Mouse (Mus musculus): ENCODE measurements at regions not wholly inside any gene's neighbourhood (a gene's known extent, or its start where the extent isn't known, plus 50 kb on each side); places are given as distances from the start of the nearest gene placed in this dataset.

DNA sequence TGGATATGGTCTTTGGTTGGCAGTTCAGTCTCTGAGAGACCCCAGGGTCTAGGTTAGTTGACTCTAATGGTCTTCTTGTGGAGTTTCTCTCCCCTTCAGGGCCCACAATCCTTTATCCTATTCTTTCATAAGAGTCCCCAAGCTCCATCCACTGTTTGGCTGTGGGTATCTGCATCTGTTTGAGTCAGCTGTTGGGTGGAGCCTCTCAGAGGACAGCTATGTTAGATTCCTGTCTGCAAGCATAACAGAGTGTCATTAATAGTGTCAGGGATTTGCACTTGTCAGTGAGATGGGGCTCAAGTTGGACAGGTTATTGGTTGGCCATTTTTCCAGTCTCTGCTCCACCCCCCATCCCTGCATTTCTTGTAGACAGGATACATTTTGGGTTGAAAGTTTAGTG lies 306.9 kb upstream of the Eif4g2 start:
- no peak for ATAC-seq (replicated peaks; ENCODE audit: low FRiP score)
- Histone ChIP-seq H3K4me1 (replicated peaks; ENCODE audit: control insufficient read depth, insufficient read depth, low read length) (no peaks in the 10 kb centered on the region), H3K4me3 (ENCODE audit: low read depth, low read length) (no peak overlapping the region), H3K36me3 (ENCODE audit: control insufficient read depth, insufficient read depth, low read length) (no peaks in the 10 kb centered on the region), H3K9ac (ENCODE audit: low read length) (no peak overlapping the region), H3K27me3 (ENCODE audit: control insufficient read depth, insufficient read depth, low read length) (no peaks in the 10 kb centered on the region), H3K9me3 (ENCODE audit: control insufficient read depth, low read length) (no peaks in the 10 kb centered on the region), H3K4me2 (ENCODE audit: low read depth, low read length, severe bottlenecking) (no peak overlapping the region), H3K27ac (ENCODE audit: low read depth, low read length) (no peak overlapping the region)
- no peak for DNase-seq (ENCODE audit: low spot score)

DNA sequence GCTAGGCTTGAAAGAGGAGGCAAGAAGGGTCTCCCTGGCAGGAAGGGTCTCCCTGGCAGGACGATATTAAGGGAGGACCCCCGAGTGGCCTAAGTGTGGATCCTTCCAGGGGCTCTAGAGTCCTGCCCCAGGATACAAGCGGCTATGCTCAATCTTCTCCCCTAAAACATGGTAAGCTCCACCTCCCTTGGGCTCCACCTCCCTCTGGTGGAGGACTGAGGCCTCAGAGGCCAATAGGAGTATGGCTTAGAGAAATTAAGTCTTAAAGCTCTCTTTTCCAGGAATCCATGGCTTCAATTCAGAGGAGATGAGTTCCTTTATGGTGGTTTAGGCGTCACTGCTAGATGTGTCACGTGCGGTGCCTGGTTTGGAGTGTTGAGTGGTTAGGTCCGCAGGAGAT lies 291.7 kb upstream of the Eif4g2 start:
- ATAC-seq (replicated peaks; ENCODE audit: low FRiP score): no peak
- 86% methylated on average over 7 of the region's 7 CpGs for WGBS

DNA sequence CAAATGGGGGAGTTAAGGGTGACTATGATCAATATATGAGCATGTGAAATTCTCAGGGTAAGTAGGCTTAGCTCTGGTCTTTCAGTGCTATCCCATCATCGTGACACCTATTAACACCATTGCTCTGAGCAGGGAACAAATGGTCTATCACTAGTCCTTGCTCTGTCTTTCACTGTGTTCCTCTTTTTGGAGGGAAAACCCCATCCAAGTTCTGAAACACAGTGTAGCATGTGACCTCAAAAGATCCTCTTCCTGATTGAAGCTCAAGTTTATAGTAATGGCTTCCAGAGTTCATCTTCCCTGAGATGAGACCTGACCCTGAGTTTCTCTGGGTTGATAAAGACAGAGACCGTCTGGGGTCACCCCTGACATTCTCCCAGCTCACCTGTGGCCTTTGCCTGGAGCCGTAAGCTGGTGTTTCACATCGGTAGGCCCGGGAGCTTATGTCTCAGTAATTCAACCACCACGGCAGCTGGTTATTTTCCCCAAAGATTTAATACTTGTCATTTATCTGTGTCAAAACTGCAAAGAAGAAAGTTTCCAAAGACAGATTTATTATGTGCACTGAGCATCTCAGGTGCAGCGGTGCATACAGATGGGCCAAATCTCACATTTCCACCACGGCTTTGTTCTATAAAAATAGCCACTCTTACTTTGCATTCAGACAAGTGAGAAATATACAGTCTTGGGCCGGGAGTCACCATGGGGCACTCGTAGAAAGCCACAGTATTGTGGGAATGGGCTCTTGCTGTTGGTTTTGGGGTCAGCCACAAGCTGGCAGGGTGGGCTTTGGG lies 290.7 kb upstream of the Eif4g2 start:
- no peaks in the 10 kb centered on the region for H3K36me3 ChIP-seq (ENCODE audit: control insufficient read depth, insufficient read depth, low read length)
- H3K4me3 ChIP-seq (ENCODE audit: low read depth, low read length): no peak overlapping the region
- H3K9me3 ChIP-seq (ENCODE audit: control insufficient read depth, low read length): no peaks in the 10 kb centered on the region
- ATAC-seq (replicated peaks; ENCODE audit: low FRiP score) (no peak), DNase-seq (ENCODE audit: low spot score) (no peak)
- H3K27ac ChIP-seq (ENCODE audit: low read depth, low read length): no peak overlapping the region
- WGBS: 85% methylated on average over 10 of the region's 10 CpGs
- no peak overlapping the region for H3K4me2 ChIP-seq (ENCODE audit: low read depth, low read length, severe bottlenecking)
- H3K9ac ChIP-seq (ENCODE audit: low read length): no peak overlapping the region
- no peaks in the 10 kb centered on the region for H3K4me1 ChIP-seq (replicated peaks; ENCODE audit: control insufficient read depth, insufficient read depth, low read length)
- H3K27me3 ChIP-seq (ENCODE audit: control insufficient read depth, insufficient read depth, low read length): no peaks in the 10 kb centered on the region

More for the DNA sequence above, 291.7 kb upstream of the Eif4g2 start:
- no peaks in the 10 kb centered on the region for H3K4me1 ChIP-seq (replicated peaks; ENCODE audit: control insufficient read depth, insufficient read depth, low read length)
- no peak overlapping the region for H3K27ac ChIP-seq (ENCODE audit: low read depth, low read length)
- no peaks in the 10 kb centered on the region for H3K9me3 ChIP-seq (ENCODE audit: control insufficient read depth, low read length)
- H3K27me3 ChIP-seq (ENCODE audit: control insufficient read depth, insufficient read depth, low read length): no peaks in the 10 kb centered on the region
- no peak overlapping the region for H3K9ac ChIP-seq (ENCODE audit: low read length)
- H3K4me3 ChIP-seq (ENCODE audit: low read depth, low read length): no peak overlapping the region
- H3K36me3 ChIP-seq (ENCODE audit: control insufficient read depth, insufficient read depth, low read length): no peaks in the 10 kb centered on the region
- no peak for DNase-seq (ENCODE audit: low spot score)
- H3K4me2 ChIP-seq (ENCODE audit: low read depth, low read length, severe bottlenecking): no peak overlapping the region

DNA sequence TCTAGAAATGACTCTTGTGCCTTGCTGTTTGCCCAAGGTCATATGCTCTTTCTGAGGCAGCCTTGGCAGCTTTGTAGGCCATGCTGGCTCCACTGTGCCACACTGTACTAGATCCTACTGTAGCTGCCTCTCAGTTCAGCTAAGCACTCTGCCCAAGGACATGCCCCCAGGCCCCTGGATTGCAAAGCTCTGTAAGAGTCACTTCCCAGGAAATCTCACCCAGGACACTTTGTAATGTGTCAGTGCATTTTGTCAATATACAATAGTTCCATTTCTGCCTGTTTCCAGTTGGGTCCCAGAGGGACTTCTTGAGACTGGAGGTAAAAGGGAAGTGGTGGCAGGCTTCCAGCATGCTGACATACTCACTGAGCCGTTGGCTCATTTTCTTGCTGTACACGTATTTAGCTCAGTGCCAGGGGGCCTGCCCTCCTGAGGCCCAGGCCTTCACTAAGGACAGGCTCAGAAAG lies 287.6 kb upstream of the Eif4g2 start:
- DNase-seq (ENCODE audit: low spot score) (no peak), ATAC-seq (replicated peaks; ENCODE audit: low FRiP score) (no peak)
- Histone ChIP-seq H3K9ac (ENCODE audit: low read length) (no peak overlapping the region), H3K36me3 (ENCODE audit: control insufficient read depth, insufficient read depth, low read length) (no peaks in the 10 kb centered on the region), H3K27me3 (ENCODE audit: control insufficient read depth, insufficient read depth, low read length) (no peaks in the 10 kb centered on the region), H3K4me3 (ENCODE audit: low read depth, low read length) (no peak overlapping the region), H3K27ac (ENCODE audit: low read depth, low read length) (no peak overlapping the region), H3K4me1 (replicated peaks; ENCODE audit: control insufficient read depth, insufficient read depth, low read length) (no peaks in the 10 kb centered on the region), H3K9me3 (ENCODE audit: control insufficient read depth, low read length) (no peaks in the 10 kb centered on the region), H3K4me2 (ENCODE audit: low read depth, low read length, severe bottlenecking) (no peak overlapping the region)
- 57% methylated on average over 2 of the region's 2 CpGs for WGBS

DNA sequence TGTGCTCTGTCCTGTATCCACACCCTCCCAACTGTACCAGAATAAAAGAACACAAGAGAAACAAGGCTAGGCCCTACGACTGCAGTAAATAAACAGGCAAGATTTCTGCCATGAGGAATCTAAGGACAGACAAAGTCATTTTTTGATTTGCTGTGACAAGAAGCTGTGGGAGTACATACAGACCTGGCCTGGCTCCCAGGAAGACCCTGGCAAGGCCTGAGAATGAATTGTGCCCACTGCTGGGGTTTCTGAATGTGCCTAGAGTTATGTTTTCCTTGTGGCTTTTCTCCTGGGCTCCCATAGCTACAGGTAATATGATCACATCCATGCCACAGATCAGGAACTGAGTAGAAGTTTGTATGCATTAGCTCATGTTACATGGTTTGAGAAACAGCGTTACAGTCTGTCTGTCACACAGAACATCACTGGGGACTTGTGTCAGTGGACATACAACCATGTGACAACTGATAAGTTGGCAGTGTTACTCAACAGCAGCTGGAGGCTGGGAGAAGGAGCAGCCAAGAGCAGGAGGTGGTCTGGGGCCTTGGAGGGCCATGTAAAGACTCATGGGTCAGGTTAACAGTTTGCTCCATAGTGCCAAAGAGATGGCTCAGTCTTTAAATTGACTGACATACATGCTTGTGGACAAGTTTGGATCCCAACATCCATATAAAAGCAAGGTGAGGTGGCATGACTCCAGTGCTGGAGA lies 285.6 kb upstream of the Eif4g2 start:
- Histone ChIP-seq H3K36me3 (ENCODE audit: control insufficient read depth, insufficient read depth, low read length) (no peaks in the 10 kb centered on the region), H3K4me3 (ENCODE audit: low read depth, low read length) (no peak overlapping the region), H3K27ac (ENCODE audit: low read depth, low read length) (no peak overlapping the region), H3K27me3 (ENCODE audit: control insufficient read depth, insufficient read depth, low read length) (no peaks in the 10 kb centered on the region), H3K4me1 (replicated peaks; ENCODE audit: control insufficient read depth, insufficient read depth, low read length) (no peaks in the 10 kb centered on the region), H3K9me3 (ENCODE audit: control insufficient read depth, low read length) (no peaks in the 10 kb centered on the region), H3K9ac (ENCODE audit: low read length) (no peak overlapping the region), H3K4me2 (ENCODE audit: low read depth, low read length, severe bottlenecking) (no peak overlapping the region)
- ATAC-seq (replicated peaks; ENCODE audit: low FRiP score) (no peak), DNase-seq (ENCODE audit: low spot score) (no peak)
- 80% methylated on average over 2 of the region's 2 CpGs for WGBS

DNA sequence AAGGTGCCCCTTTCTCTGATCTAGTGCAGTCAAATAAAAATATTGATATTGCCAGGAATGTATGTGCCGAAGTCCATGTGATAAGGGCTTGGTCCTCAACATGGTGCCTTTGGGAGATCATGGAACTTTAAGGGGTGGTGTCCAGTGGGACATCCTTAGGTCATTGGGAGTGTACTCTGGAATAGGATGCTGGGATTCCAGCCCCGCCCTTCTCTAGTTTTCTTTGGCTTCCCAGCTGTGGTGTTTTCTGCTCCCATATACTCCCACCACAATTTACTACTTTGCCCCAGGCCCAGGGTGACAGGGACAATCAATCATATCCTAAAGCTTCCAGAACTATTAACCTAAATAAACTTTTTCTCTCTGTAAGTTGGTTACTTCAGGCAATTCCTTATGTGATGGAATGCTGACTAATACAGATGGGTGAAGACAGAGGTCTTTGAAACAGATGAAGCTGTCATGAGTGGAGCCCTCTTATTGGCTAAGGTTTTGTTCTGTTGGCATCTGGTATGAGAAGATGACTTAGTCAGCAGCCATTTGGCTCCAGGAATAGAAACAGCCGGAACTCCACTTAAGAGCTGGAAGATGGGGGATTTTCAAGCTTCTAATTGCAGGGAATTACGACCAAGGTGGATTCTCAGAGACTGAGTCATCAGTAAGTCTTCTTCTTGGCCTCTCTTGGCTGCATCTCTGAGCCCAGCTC lies 284.3 kb upstream of the Eif4g2 start:
- H3K27me3 ChIP-seq (ENCODE audit: control insufficient read depth, insufficient read depth, low read length): no peaks in the 10 kb centered on the region
- H3K4me1 ChIP-seq (replicated peaks; ENCODE audit: control insufficient read depth, insufficient read depth, low read length): no peaks in the 10 kb centered on the region
- H3K4me2 ChIP-seq (ENCODE audit: low read depth, low read length, severe bottlenecking): no peak overlapping the region
- ATAC-seq (replicated peaks; ENCODE audit: low FRiP score): no peak
- no peak overlapping the region for H3K4me3 ChIP-seq (ENCODE audit: low read depth, low read length)
- 88% methylated on average over 4 of the region's 4 CpGs for WGBS
- H3K9ac ChIP-seq (ENCODE audit: low read length): no peak overlapping the region
- no peak for DNase-seq (ENCODE audit: low spot score)
- no peaks in the 10 kb centered on the region for H3K36me3 ChIP-seq (ENCODE audit: control insufficient read depth, insufficient read depth, low read length)
- no peaks in the 10 kb centered on the region for H3K9me3 ChIP-seq (ENCODE audit: control insufficient read depth, low read length)
- no peak overlapping the region for H3K27ac ChIP-seq (ENCODE audit: low read depth, low read length)

DNA sequence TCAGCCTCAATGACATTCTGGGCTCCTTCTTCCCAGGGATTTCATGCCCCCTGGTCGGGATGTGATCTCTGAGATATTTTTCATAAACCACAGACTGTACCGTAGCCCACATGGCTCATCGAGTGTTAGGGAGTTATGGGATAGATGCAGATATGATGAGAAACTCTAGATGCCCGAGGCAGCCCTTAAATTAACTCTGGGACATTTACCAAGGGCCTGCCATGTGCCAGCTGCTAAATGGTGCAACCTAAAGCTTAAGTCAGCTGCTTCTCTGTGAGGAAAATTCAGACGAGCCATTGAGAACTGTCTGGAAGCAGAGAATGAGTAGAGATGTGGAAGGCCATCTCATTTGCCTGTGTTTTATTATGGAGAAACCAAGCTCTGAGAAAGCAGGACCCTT lies 282.6 kb upstream of the Eif4g2 start:
- no peaks in the 10 kb centered on the region for H3K27me3 ChIP-seq (ENCODE audit: control insufficient read depth, insufficient read depth, low read length)
- ATAC-seq (replicated peaks; ENCODE audit: low FRiP score): no peak
- H3K9me3 ChIP-seq (ENCODE audit: control insufficient read depth, low read length): no peaks in the 10 kb centered on the region
- H3K4me1 ChIP-seq (replicated peaks; ENCODE audit: control insufficient read depth, insufficient read depth, low read length): no peaks in the 10 kb centered on the region
- no peak overlapping the region for H3K27ac ChIP-seq (ENCODE audit: low read depth, low read length)
- 81% methylated on average over 5 of the region's 5 CpGs for WGBS
- no peaks in the 10 kb centered on the region for H3K36me3 ChIP-seq (ENCODE audit: control insufficient read depth, insufficient read depth, low read length)
- no peak overlapping the region for H3K9ac ChIP-seq (ENCODE audit: low read length)
- H3K4me2 ChIP-seq (ENCODE audit: low read depth, low read length, severe bottlenecking): no peak overlapping the region
- H3K4me3 ChIP-seq (ENCODE audit: low read depth, low read length): no peak overlapping the region
- DNase-seq (ENCODE audit: low spot score): no peak

DNA sequence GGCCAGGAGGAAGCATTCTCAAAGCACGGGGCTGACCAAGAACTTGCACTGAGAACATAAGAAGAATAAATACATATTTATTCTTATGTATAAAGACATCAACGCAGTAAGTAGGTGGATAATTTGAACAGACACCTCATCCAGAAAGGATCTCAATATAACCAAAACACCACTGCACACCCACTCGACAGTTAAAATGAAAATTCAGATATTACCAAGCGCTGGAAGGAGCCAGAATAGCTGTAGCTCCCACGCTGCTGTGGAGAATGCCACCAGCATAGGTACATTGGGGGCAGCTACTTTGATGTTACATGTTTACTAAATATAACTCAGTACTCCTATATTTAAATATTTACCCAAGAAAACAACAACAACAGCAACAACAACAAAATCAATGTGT lies 280.4 kb upstream of the Eif4g2 start:
- H3K27ac ChIP-seq (ENCODE audit: low read depth, low read length): no peak overlapping the region
- no peak for ATAC-seq (replicated peaks; ENCODE audit: low FRiP score)
- no peak overlapping the region for H3K9ac ChIP-seq (ENCODE audit: low read length)
- H3K4me1 ChIP-seq (replicated peaks; ENCODE audit: control insufficient read depth, insufficient read depth, low read length): no peaks in the 10 kb centered on the region
- H3K27me3 ChIP-seq (ENCODE audit: control insufficient read depth, insufficient read depth, low read length): no peaks in the 10 kb centered on the region
- no peak overlapping the region for H3K4me2 ChIP-seq (ENCODE audit: low read depth, low read length, severe bottlenecking)
- WGBS: 87% methylated on average over 5 of the region's 5 CpGs
- no peak overlapping the region for H3K4me3 ChIP-seq (ENCODE audit: low read depth, low read length)
- no peaks in the 10 kb centered on the region for H3K9me3 ChIP-seq (ENCODE audit: control insufficient read depth, low read length)
- DNase-seq (ENCODE audit: low spot score): no peak
- no peaks in the 10 kb centered on the region for H3K36me3 ChIP-seq (ENCODE audit: control insufficient read depth, insufficient read depth, low read length)
